Mouse (Mus musculus): ENCODE results near the gene Ppp1r16b. TPM values are rescaled to one million over a fixed set of nuclear protein-coding genes. Genes with fewer than 3 reads are reported as not detected.

Gene Ppp1r16b
- polyA plus RNA-seq, 1 experiment = 59.8 TPM

GRCm38 (mm10) chr2:158655806-158656205 lies 9.4 kb upstream of the Ppp1r16b start:
- 71% methylated on average over 4 of the region's 4 CpGs for WGBS
- Histone ChIP-seq H3K4me1 (ENCODE audit: control insufficient read depth, insufficient read depth, low read length) (no peaks in the 10 kb centered on the region; the same call in 1 of the 2 replicates), H3K4me3 (replicated peaks; ENCODE audit: insufficient read depth, low read depth, low read length) (no peak overlapping the region), H3K27ac (ENCODE audit: insufficient read depth, low read length) (no peak overlapping the region), H3K27me3 (ENCODE audit: control insufficient read depth, insufficient read depth, low read length) (no peaks in the 10 kb centered on the region)
- TF ChIP-seq CTCF (IDR thresholded peaks at IDR 0.05; ENCODE audit: borderline replicate concordance, insufficient read depth, low read depth, low read length) (no peak), POLR2A (IDR thresholded peaks at IDR 0.05; ENCODE audit: borderline replicate concordance, insufficient read depth, low read length) (no peak)
- DNase-seq = no peak

- WGBS = 55% methylated on average over 6 of the region's 6 CpGs
- DNase-seq = no peak
- no peaks in the 10 kb centered on the region; the same call in 1 of the 2 replicates for H3K4me1 ChIP-seq (ENCODE audit: control insufficient read depth, insufficient read depth, low read length)
- no peak overlapping the region for H3K27ac ChIP-seq (ENCODE audit: insufficient read depth, low read length)
- H3K4me3 ChIP-seq (replicated peaks; ENCODE audit: insufficient read depth, low read depth, low read length) = no peak overlapping the region
- no peak for TF ChIP-seq CTCF (IDR thresholded peaks at IDR 0.05; ENCODE audit: borderline replicate concordance, insufficient read depth, low read depth, low read length)
- TF ChIP-seq POLR2A (IDR thresholded peaks at IDR 0.05; ENCODE audit: borderline replicate concordance, insufficient read depth, low read length) = no peak
- H3K27me3 ChIP-seq (ENCODE audit: control insufficient read depth, insufficient read depth, low read length) = no peaks in the 10 kb centered on the region
Measured at GRCm38 (mm10) chr2:158658822-158659221, 6.4 kb upstream of the Ppp1r16b start.

- 80% methylated on average over 3 of the region's 3 CpGs for WGBS
- no peak overlapping the region for H3K27ac ChIP-seq (ENCODE audit: insufficient read depth, low read length)
- DNase-seq = no peak
- no peaks in the 10 kb centered on the region; the same call in 1 of the 2 replicates for H3K4me1 ChIP-seq (ENCODE audit: control insufficient read depth, insufficient read depth, low read length)
- no peak for TF ChIP-seq CTCF (IDR thresholded peaks at IDR 0.05; ENCODE audit: borderline replicate concordance, insufficient read depth, low read depth, low read length)
- no peak for TF ChIP-seq POLR2A (IDR thresholded peaks at IDR 0.05; ENCODE audit: borderline replicate concordance, insufficient read depth, low read length)
- H3K4me3 ChIP-seq (replicated peaks; ENCODE audit: insufficient read depth, low read depth, low read length) = no peak overlapping the region
- no peaks in the 10 kb centered on the region for H3K27me3 ChIP-seq (ENCODE audit: control insufficient read depth, insufficient read depth, low read length)
Measured at GRCm38 (mm10) chr2:158659346-158659745, 5.9 kb upstream of the Ppp1r16b start.

- TF ChIP-seq POLR2A (IDR thresholded peaks at IDR 0.05; ENCODE audit: borderline replicate concordance, insufficient read depth, low read length) = no peak
- no peak for TF ChIP-seq CTCF (IDR thresholded peaks at IDR 0.05; ENCODE audit: borderline replicate concordance, insufficient read depth, low read depth, low read length)
- H3K27ac ChIP-seq (ENCODE audit: insufficient read depth, low read length) = no peak overlapping the region
- WGBS = 72% methylated on average over 13 of the region's 13 CpGs
- DNase-seq = no peak
- H3K4me1 ChIP-seq (ENCODE audit: control insufficient read depth, insufficient read depth, low read length) = no peaks in the 10 kb centered on the region
- no peaks in the 10 kb centered on the region; the same call in 1 of the 2 replicates for H3K27me3 ChIP-seq (ENCODE audit: control insufficient read depth, insufficient read depth, low read length)
- H3K4me3 ChIP-seq (replicated peaks; ENCODE audit: insufficient read depth, low read depth, low read length) = no peak overlapping the region
Measured at GRCm38 (mm10) chr2:158666071-158666800, 1.0 kb downstream of the Ppp1r16b start.

GRCm38 (mm10) chr2:158667022-158667670 lies 1.9 kb downstream of the Ppp1r16b start:
- peak overlapping the region; percentile 2; the same call in 1 of the 2 replicates for H3K27ac ChIP-seq (ENCODE audit: insufficient read depth, low read length)
- H3K4me3 ChIP-seq (replicated peaks; ENCODE audit: insufficient read depth, low read depth, low read length) = peak overlapping the region; percentile 36
- DNase-seq = peak; percentile 30 to 32
- H3K27me3 ChIP-seq (ENCODE audit: control insufficient read depth, insufficient read depth, low read length) = no peaks in the 10 kb centered on the region; the same call in 1 of the 2 replicates
- TF ChIP-seq POLR2A (IDR thresholded peaks at IDR 0.05; ENCODE audit: borderline replicate concordance, insufficient read depth, low read length) = peak; percentile 24; the same call in 1 of the 2 replicates
- no peak for TF ChIP-seq CTCF (IDR thresholded peaks at IDR 0.05; ENCODE audit: borderline replicate concordance, insufficient read depth, low read depth, low read length)
- WGBS = 1% methylated on average over 47 of the region's 47 CpGs
- no peaks in the 10 kb centered on the region for H3K4me1 ChIP-seq (ENCODE audit: control insufficient read depth, insufficient read depth, low read length)

- WGBS = 1% methylated on average over 54 of the region's 54 CpGs
- peak overlapping the region; percentile 36 for H3K4me3 ChIP-seq (replicated peaks; ENCODE audit: insufficient read depth, low read depth, low read length)
- H3K27ac ChIP-seq (ENCODE audit: insufficient read depth, low read length) = peak overlapping the region; percentile 2; the same call in 1 of the 2 replicates
- H3K4me1 ChIP-seq (ENCODE audit: control insufficient read depth, insufficient read depth, low read length) = no peaks in the 10 kb centered on the region; the same call in 1 of the 2 replicates
- no peaks in the 10 kb centered on the region; the same call in 1 of the 2 replicates for H3K27me3 ChIP-seq (ENCODE audit: control insufficient read depth, insufficient read depth, low read length)
- DNase-seq = peak in 1 of 2 experiments; percentile 26
- TF ChIP-seq POLR2A (IDR thresholded peaks at IDR 0.05; ENCODE audit: borderline replicate concordance, insufficient read depth, low read length) = no peak
- no peak for TF ChIP-seq CTCF (IDR thresholded peaks at IDR 0.05; ENCODE audit: borderline replicate concordance, insufficient read depth, low read depth, low read length)
Measured at GRCm38 (mm10) chr2:158667671-158668432, 2.7 kb downstream of the Ppp1r16b start.

- no peak for DNase-seq
- Histone ChIP-seq H3K27me3 (ENCODE audit: control insufficient read depth, insufficient read depth, low read length) (no peaks in the 10 kb centered on the region; the same call in 1 of the 2 replicates), H3K4me3 (replicated peaks; ENCODE audit: insufficient read depth, low read depth, low read length) (peak overlapping the region; percentile 36), H3K4me1 (ENCODE audit: control insufficient read depth, insufficient read depth, low read length) (no peaks in the 10 kb centered on the region; the same call in 1 of the 2 replicates), H3K27ac (ENCODE audit: insufficient read depth, low read length) (peak overlapping the region; percentile 33; the same call in 1 of the 2 replicates)
- TF ChIP-seq CTCF (IDR thresholded peaks at IDR 0.05; ENCODE audit: borderline replicate concordance, insufficient read depth, low read depth, low read length) = no peak
- TF ChIP-seq POLR2A (IDR thresholded peaks at IDR 0.05; ENCODE audit: borderline replicate concordance, insufficient read depth, low read length) = no peak
- WGBS = 22% methylated on average over 23 of the region's 23 CpGs
Measured at GRCm38 (mm10) chr2:158668433-158669010, 3.3 kb downstream of the Ppp1r16b start.
